Mouse (Mus musculus): ENCODE measurements around the gene Rab2b. TPM values are rescaled to one million over a fixed set of nuclear protein-coding genes. Genes with fewer than 3 reads are reported as not detected.

Rab2b gene
- polyA plus RNA-seq (2012; rRNA removed) = 50.3 and 51.5 TPM in 2 replicates

GRCm38 (mm10) chr14:52278932-52279746 lies at the start of gene Rab2b, which contains the start of gene Tox4:
Rab2b (minus strand) TSS chr14:52279545.
Tox4 (plus strand) TSS chr14:52279146.

GRCm38 (mm10) chr14:52327910-52328812 lies 48.8 kb upstream of the Rab2b start, which contains the start of gene Sall2:
Sall2 (minus strand) TSS chr14:52328762.

DNA sequence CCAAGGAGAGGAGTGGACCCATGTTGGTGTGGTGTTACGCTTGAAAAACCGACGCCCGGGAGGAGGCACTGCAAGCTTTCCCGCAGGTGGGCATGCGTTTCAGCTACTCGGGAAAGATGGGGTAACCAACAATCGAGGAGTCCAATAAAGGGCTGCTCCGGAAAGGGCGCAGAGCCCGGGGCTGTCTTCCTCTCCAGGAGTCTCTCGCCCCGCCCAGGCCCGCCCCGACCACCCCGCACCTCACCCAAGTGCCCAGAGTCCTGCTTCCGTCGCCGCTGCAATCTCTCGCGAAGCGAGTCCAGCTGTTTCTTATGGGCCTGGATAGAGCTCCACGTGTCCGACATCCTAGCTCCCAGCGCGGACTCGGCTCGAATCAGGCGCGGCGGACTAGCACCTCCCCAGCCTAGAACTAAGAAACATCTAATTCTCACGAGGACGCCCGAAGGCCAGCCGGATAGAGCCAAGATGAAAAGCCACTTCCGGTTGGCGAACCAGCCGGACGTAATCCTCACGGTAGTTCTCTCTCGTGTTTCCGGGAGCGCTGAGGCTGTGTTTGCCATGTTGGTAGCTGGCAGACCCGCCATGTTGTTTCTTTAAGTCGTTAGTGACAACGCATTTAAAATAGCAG lies 25.4 kb upstream of the Rab2b start, which contains the start of gene Mettl3:
Mettl3 (minus strand) TSS at position 485 of the 628 bp plus-strand sequence.

GRCm38 (mm10) chr14:52257484-52258213 lies 21.7 kb downstream of the Rab2b start, which contains the start of gene Chd8:
Chd8 (minus strand) TSS chr14:52257780.

Other genes starting within 250 kb of the Rab2b start
- 0.05 TPM in 1 of 2 replicates, not detected in the other for gene Olfr221, start 237.1 kb downstream of the Rab2b start, polyA plus RNA-seq (2012; rRNA removed)
- gene Hnrnpc, start 175.5 kb downstream of the Rab2b start, polyA plus RNA-seq (2012; rRNA removed) = 382 and 402 TPM in 2 replicates
- gene Rpgrip1, start 168.8 kb downstream of the Rab2b start, polyA plus RNA-seq (2012; rRNA removed) = 3.9 and 4.0 TPM in 2 replicates
- gene Supt16, start 82.1 kb downstream of the Rab2b start, polyA plus RNA-seq (2012; rRNA removed) = 29.1 and 29.4 TPM in 2 replicates
- gene Chd8, start 21.8 kb downstream of the Rab2b start, polyA plus RNA-seq (2012; rRNA removed) = 53.7 and 56.0 TPM in 2 replicates
- gene Tox4, start 399 bp downstream of the Rab2b start, polyA plus RNA-seq (2012; rRNA removed) = 42.1 and 45.0 TPM in 2 replicates
- gene Mettl3, start 25.6 kb upstream of the Rab2b start, polyA plus RNA-seq (2012; rRNA removed) = 41.3 and 41.4 TPM in 2 replicates
- gene Sall2, start 49.2 kb upstream of the Rab2b start, polyA plus RNA-seq (2012; rRNA removed) = 39.7 and 42.2 TPM in 2 replicates
- gene Olfr1513, start 76.9 kb upstream of the Rab2b start, polyA plus RNA-seq (2012; rRNA removed) = not detected in 2 replicates
- gene Olfr1512, start 99.6 kb upstream of the Rab2b start, polyA plus RNA-seq (2012; rRNA removed) = not detected in 2 replicates
- not detected in 2 replicates for gene Olfr1511, start 117.8 kb upstream of the Rab2b start, polyA plus RNA-seq (2012; rRNA removed)
- not detected in 2 replicates for gene Olfr1510, start 134.8 kb upstream of the Rab2b start, polyA plus RNA-seq (2012; rRNA removed)
- not detected in 2 replicates for gene Olfr1509, start 163.4 kb upstream of the Rab2b start, polyA plus RNA-seq (2012; rRNA removed)
- gene Olfr1508, start 187.9 kb upstream of the Rab2b start, polyA plus RNA-seq (2012; rRNA removed) = not detected in 2 replicates
- 0.04 TPM in 1 of 2 replicates, not detected in the other for gene Olfr1507, start 216.2 kb upstream of the Rab2b start, polyA plus RNA-seq (2012; rRNA removed)